ENCODE assay signal across 15 mouse cellular contexts in genomic region chrX:42014502-42014901, GRCm38 (mm10).
"Had no signal": no experiment of that assay in that cellular context is flagged by ENCODE, and none has a peak within 500 bp of the region (broad histone marks: within the 10 kb centered on the region; RNA-seq: fewer than 3 reads in every experiment).

No protein-coding gene starts in this region.

- H3K9me3 ChIP-seq: limb, embryonic 15.5 days; neural tube, embryonic 13.5 days; stomach, embryonic 15.5 days had no signal

- H3K4me3 ChIP-seq: limb, embryonic 15.5 days; midbrain, embryonic 15.5 days; neural tube, embryonic 13.5 days; stomach, embryonic 15.5 days had no signal

- H3K36me3 ChIP-seq: limb, embryonic 15.5 days; midbrain, embryonic 15.5 days; neural tube, embryonic 13.5 days; stomach, embryonic 15.5 days had no signal

- DNase-seq: kidney, adult 11 months; kidney, adult 9 months; kidney, postnatal 36 days; layer of hippocampus, adult 9-11 months; layer of hippocampus, postnatal 36 days; lung, embryonic 14.5 days; lung, postnatal 10 days; retina, postnatal 1 day; thymus, postnatal 36 days had no signal

- H3K27ac ChIP-seq: kidney, postnatal 0 days; limb, embryonic 15.5 days; macrophage; midbrain, embryonic 15.5 days; neural tube, embryonic 13.5 days; stomach, embryonic 15.5 days had no signal

- H3K4me2 ChIP-seq: limb, embryonic 15.5 days; lung, embryonic 14.5 days; midbrain, embryonic 15.5 days; neural tube, embryonic 13.5 days; stomach, embryonic 15.5 days had no signal

- H3K9ac ChIP-seq: limb, embryonic 15.5 days; lung, embryonic 14.5 days; midbrain, embryonic 15.5 days; neural tube, embryonic 13.5 days; stomach, embryonic 15.5 days had no signal

- H3K4me1 ChIP-seq: limb, embryonic 15.5 days; midbrain, embryonic 15.5 days; neural tube, embryonic 13.5 days; stomach, embryonic 15.5 days had no signal

- ATAC-seq: midbrain, embryonic 15.5 days had no signal

- H3K27me3 ChIP-seq: limb, embryonic 15.5 days; midbrain, embryonic 15.5 days; neural tube, embryonic 13.5 days; stomach, embryonic 15.5 days had no signal
